Comparison of ENCODE assay signal across 24 mouse cellular contexts in the genomic region with DNA sequence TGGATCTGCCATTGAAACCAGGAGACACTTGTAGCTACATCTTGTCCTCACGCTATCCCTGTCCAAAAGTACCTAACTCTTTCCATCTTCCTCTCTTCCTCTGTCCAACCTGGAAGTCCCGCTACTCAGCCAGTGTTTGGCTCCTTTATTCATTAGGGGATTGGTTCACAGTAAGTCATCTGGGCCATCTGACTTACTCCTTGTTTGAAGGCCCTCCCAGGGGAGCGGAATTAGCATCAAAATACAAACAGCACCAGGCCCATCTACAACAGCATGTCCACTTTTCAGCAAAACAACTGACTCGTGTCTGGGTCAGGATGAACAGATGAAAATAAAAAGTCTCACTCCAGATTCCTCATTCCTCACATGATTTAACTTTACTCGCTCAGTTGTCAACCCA.
A peak's percentile ranks its signal among the peaks of the same experiment; 100 is the strongest.
DNase-seq lines count a peak whose midpoint lies in the region; ATAC-seq and TF ChIP-seq lines count a peak whose summit lies in the region.
"Had no signal": no experiment of that assay in that cellular context is flagged by ENCODE, and none has a peak within 500 bp of the region (broad histone marks: within the 10 kb centered on the region; RNA-seq: fewer than 3 reads in every experiment).

No protein-coding gene starts in this region.

- DNase-seq in CH12.LX (ENCODE audit: extremely low read depth): peak; percentile 1
- DNase-seq in ES-E14 (ENCODE audit: low read depth, low spot score): peak; percentile 16
- peak; percentile 4 for DNase-seq in WW6 (ENCODE audit: low read depth, low spot score)
- no peak for DNase-seq in forebrain, embryonic 11.5 days (ENCODE audit: low spot score)
- no peak for DNase-seq in kidney, postnatal 25 days
- no peak for DNase-seq in gastrocnemius, adult 8-10 months (ENCODE audit: low spot score in 2 of 2)
- DNase-seq: adrenal gland, adult 8-10 months; adrenal gland, postnatal 14 days; adrenal gland, postnatal 36 days; cerebellum, adult 11-12 months; cerebellum, adult 2 months; cerebellum, adult 9-10 months; cerebellum, postnatal 10 days; cerebellum, postnatal 25 days; forebrain, postnatal 0 days had no signal

- in situ Hi-C loops in CH12.LX (cut with MboI; ENCODE audit: low pct_ligation_motif_present, low pct_unique_long_range_greater_than_20kb, low sequenced_read_pairs) (no loop called here), ES-E14 (cut with MboI; ENCODE audit: low sequenced_read_pairs in 2 of 2, unreplicated experiment in 2 of 2) (no loop called here)

- H3K4me1 ChIP-seq in CH12.LX (ENCODE audit: control insufficient read depth in 1 of 2, insufficient read depth in 2 of 2): 0 out of 4 replicates have a peak, but pooled peaks cover 0 to 4% of the 10 kb centered on the region in 2 experiments
- H3K4me1 ChIP-seq in ES-E14 (ENCODE audit: control insufficient read depth in 2 of 2, insufficient read depth in 2 of 2, low read length in 2 of 2, poor library complexity in 1 of 2): peaks cover 2 to 5% of the 10 kb centered on the region in 2 experiments; a peak in 3 of 4 replicates
- no peaks in the 10 kb centered on the region for H3K4me1 ChIP-seq in forebrain, embryonic 11.5 days (replicated peaks; ENCODE audit: control insufficient read depth, insufficient read depth, low read length)
- H3K4me1 ChIP-seq: embryonic facial prominence, embryonic 13.5 days; embryonic facial prominence, embryonic 15.5 days; forebrain, embryonic 10.5 days; forebrain, embryonic 13.5 days; forebrain, embryonic 15.5 days had no signal

- H3K79me2 ChIP-seq in CH12.LX (replicated peaks; ENCODE audit: control insufficient read depth, extremely low read depth, insufficient read depth, poor library complexity, severe bottlenecking) (no peaks in the 10 kb centered on the region), myocyte (ENCODE audit: control insufficient read depth, insufficient read depth) (no peaks in the 10 kb centered on the region)

- WGBS in forebrain, embryonic 11.5 days: 77% methylated on average over 5 of the region's 5 CpGs

- dilution Hi-C loops in CH12.LX (cut with MboI; ENCODE audit: extremely low pct_ligation_motif_present, extremely low pct_unique_long_range_greater_than_20kb, low sequenced_read_pairs): no loop called here

- no peak for TF ChIP-seq CTCF in CH12.LX (conservative IDR thresholded peaks at IDR 0.05 in 1 of 2, IDR thresholded peaks at IDR 0.05 in 1 of 2; ENCODE audit: low read depth in 2 of 2, low read length in 2 of 2)

- no peak overlapping the region for H3K4me3 ChIP-seq in CH12.LX (replicated peaks in 1 of 3; ENCODE audit: low read depth in 2 of 3, low read length in 2 of 3, poor library complexity in 1 of 3)
- peak overlapping the region in 1 of 2 experiments; percentile 34; a peak in 1 of 4 replicates for H3K4me3 ChIP-seq in ES-E14 (ENCODE audit: insufficient read depth in 1 of 2, low read depth in 1 of 2, low read length in 2 of 2, poor library complexity in 1 of 2, severe bottlenecking in 1 of 2)
- H3K4me3 ChIP-seq in myocyte: no peak overlapping the region
- H3K4me3 ChIP-seq in forebrain, embryonic 11.5 days (ENCODE audit: low read depth, low read length): no peak overlapping the region
- H3K4me3 ChIP-seq: embryonic facial prominence, embryonic 13.5 days; embryonic facial prominence, embryonic 15.5 days; erythroblast, embryonic 14.5 days; forebrain, embryonic 10.5 days; forebrain, embryonic 13.5 days; forebrain, embryonic 15.5 days had no signal

- no peak overlapping the region for H3ac ChIP-seq in myocyte (ENCODE audit: control insufficient read depth, insufficient read length)

- no peak for TF ChIP-seq EP300 in CH12.LX (IDR thresholded peaks at IDR 0.05; ENCODE audit: low read length)

- TF ChIP-seq POLR2A in CH12.LX (IDR thresholded peaks at IDR 0.05; ENCODE audit: low read depth, low read length) (no peak), myocyte (IDR thresholded peaks at IDR 0.05; ENCODE audit: insufficient read length, low read depth) (no peak)

- ATAC-seq in forebrain, embryonic 11.5 days (replicated peaks; ENCODE audit: low FRiP score): no peak
- ATAC-seq: activated CD4-positive, CD25-positive, alpha-beta regulatory T cell, adult 4 months; CD4-positive, CD25-positive, alpha-beta regulatory T cell, adult 4 months; forebrain, embryonic 13.5 days; forebrain, embryonic 15.5 days; forebrain, postnatal 0 days had no signal

- H3K4me2 ChIP-seq in CH12.LX (ENCODE audit: insufficient read depth, low read depth, poor library complexity, severe bottlenecking): no peak overlapping the region
- peak overlapping the region; percentile 43 for H3K4me2 ChIP-seq in myocyte (ENCODE audit: low read depth)
- H3K4me2 ChIP-seq in forebrain, embryonic 11.5 days (ENCODE audit: low read depth, low read length, severe bottlenecking): no peak overlapping the region
- H3K4me2 ChIP-seq: embryonic facial prominence, embryonic 13.5 days; embryonic facial prominence, embryonic 15.5 days; forebrain, embryonic 13.5 days; forebrain, embryonic 15.5 days had no signal

- H3K27ac ChIP-seq in CH12.LX (ENCODE audit: insufficient read depth, low read depth) (no peak overlapping the region), ES-E14 (ENCODE audit: insufficient read depth, low read depth, low read length, poor library complexity, severe bottlenecking) (no peak overlapping the region)
- no peak overlapping the region for H3K27ac ChIP-seq in forebrain, embryonic 11.5 days (ENCODE audit: low read depth, low read length)
- H3K27ac ChIP-seq: embryonic facial prominence, embryonic 13.5 days; embryonic facial prominence, embryonic 15.5 days; forebrain, embryonic 10.5 days; forebrain, embryonic 13.5 days; forebrain, embryonic 15.5 days had no signal

- H3K27me3 ChIP-seq in CH12.LX (replicated peaks): no peaks in the 10 kb centered on the region
- H3K27me3 ChIP-seq in myocyte (ENCODE audit: control insufficient read depth, insufficient read depth, insufficient read length): no peaks in the 10 kb centered on the region
- no peaks in the 10 kb centered on the region for H3K27me3 ChIP-seq in forebrain, embryonic 11.5 days (ENCODE audit: control insufficient read depth, insufficient read depth, low read length)
- H3K27me3 ChIP-seq: embryonic facial prominence, embryonic 13.5 days; embryonic facial prominence, embryonic 15.5 days; forebrain, embryonic 13.5 days; forebrain, embryonic 15.5 days had no signal

- H3K9ac ChIP-seq in CH12.LX (ENCODE audit: insufficient read depth, low read depth) (no peak overlapping the region), ES-E14 (ENCODE audit: insufficient read depth, low read depth, low read length, poor library complexity, severe bottlenecking) (no peak overlapping the region)
- H3K9ac ChIP-seq in forebrain, embryonic 11.5 days (ENCODE audit: low read length): no peak overlapping the region
- H3K9ac ChIP-seq: embryonic facial prominence, embryonic 13.5 days; embryonic facial prominence, embryonic 15.5 days; forebrain, embryonic 13.5 days; forebrain, embryonic 15.5 days; forebrain, postnatal 0 days had no signal

- H3K36me3 ChIP-seq in CH12.LX (replicated peaks in 1 of 2; ENCODE audit: control insufficient read depth in 1 of 2, insufficient read depth in 1 of 2, low read length in 1 of 2) (no peaks in the 10 kb centered on the region), ES-E14 (ENCODE audit: control insufficient read depth, insufficient read depth, low read length, poor library complexity, severe bottlenecking) (no peaks in the 10 kb centered on the region), myocyte (ENCODE audit: control insufficient read depth, insufficient read depth) (no peaks in the 10 kb centered on the region)
- no peaks in the 10 kb centered on the region for H3K36me3 ChIP-seq in forebrain, embryonic 11.5 days (ENCODE audit: control insufficient read depth, insufficient read depth, low read length)
- H3K36me3 ChIP-seq: embryonic facial prominence, embryonic 13.5 days; embryonic facial prominence, embryonic 15.5 days; forebrain, embryonic 10.5 days; forebrain, embryonic 15.5 days had no signal

- peaks cover 3% of the 10 kb centered on the region for H3K9me3 ChIP-seq in CH12.LX (replicated peaks; ENCODE audit: low read length)
- no peaks in the 10 kb centered on the region for H3K9me3 ChIP-seq in ES-E14 (ENCODE audit: control insufficient read depth, insufficient read depth, low read depth, low read length)
- no peaks in the 10 kb centered on the region; the same call in 1 of the 2 replicates for H3K9me3 ChIP-seq in forebrain, embryonic 11.5 days (ENCODE audit: control insufficient read depth, low read length)
- H3K9me3 ChIP-seq: embryonic facial prominence, embryonic 15.5 days had no signal

- TF ChIP-seq RAD21 in CH12.LX (IDR thresholded peaks at IDR 0.05; ENCODE audit: low read depth, low read length): no peak

TF ChIP-seq in CH12.LX, 34 proteins besides CTCF, POLR2A, EP300 and RAD21 (continues in another document):
- TF ChIP-seq UBTF (IDR thresholded peaks at IDR 0.05; ENCODE audit: low read depth, low read length): no peak
- no peak for TF ChIP-seq JUN (IDR thresholded peaks at IDR 0.05; ENCODE audit: insufficient read depth, low read depth, low read length)
- TF ChIP-seq TCF12 (IDR thresholded peaks at IDR 0.05; ENCODE audit: low read depth, low read length): no peak
- TF ChIP-seq SIN3A (IDR thresholded peaks at IDR 0.05; ENCODE audit: low read length): no peak
- TF ChIP-seq POLR2AphosphoS2 (IDR thresholded peaks at IDR 0.05; ENCODE audit: low read depth, low read length): no peak
- TF ChIP-seq MYC (IDR thresholded peaks at IDR 0.05; ENCODE audit: low read depth, low read length): no peak
- TF ChIP-seq ZC3H11A (IDR thresholded peaks at IDR 0.05; ENCODE audit: low read depth, low read length): no peak

TF ChIP-seq in ES-E14, 5 proteins besides CTCF, POLR2A, EP300 and RAD21:
- TF ChIP-seq ZNF384 (IDR thresholded peaks at IDR 0.05; ENCODE audit: low read depth, low read length): no peak
- TF ChIP-seq CHD2 (IDR thresholded peaks at IDR 0.05; ENCODE audit: low read depth, low read length): no peak
- no peak for TF ChIP-seq ZC3H11A (IDR thresholded peaks at IDR 0.05; ENCODE audit: borderline replicate concordance, low read depth, low read length)
- no peak for TF ChIP-seq HCFC1 (IDR thresholded peaks at IDR 0.05; ENCODE audit: borderline replicate concordance, insufficient read depth, low read length)
- TF ChIP-seq MAFK (IDR thresholded peaks at IDR 0.05; ENCODE audit: insufficient read depth, low read depth, low read length): no peak

TF ChIP-seq in myocyte, 11 proteins besides CTCF, POLR2A, EP300 and RAD21:
- TF ChIP-seq USF1 (IDR thresholded peaks at IDR 0.05; ENCODE audit: low read depth) (no peak), POLR2AphosphoS2 (IDR thresholded peaks at IDR 0.05; ENCODE audit: insufficient read length, low read depth) (no peak), SRF (IDR thresholded peaks at IDR 0.05; ENCODE audit: control insufficient read depth, insufficient read length, low read depth) (no peak), MAX (IDR thresholded peaks at IDR 0.05; ENCODE audit: low read depth) (no peak), TCF12 (IDR thresholded peaks at IDR 0.05; ENCODE audit: insufficient read depth, poor library complexity, severe bottlenecking) (no peak)
TF ChIP-seq in myocyte: peak in this region for 0.

Comparison
In these comparisons a context has a peak if more than half of its experiments do, and no peak if none do; other contexts are left out.
1. DNase-seq: peak in CH12.LX (single experiment), ES-E14 (single experiment) and WW6 (single experiment); none in forebrain, embryonic 11.5 days (single experiment), kidney, postnatal 25 days (0 of 2) and gastrocnemius, adult 8-10 months (0 of 2).